10 mouse cellular contexts compared by ENCODE assay signal in genomic region chr11:109440641-109441040, GRCm38 (mm10). TPM values are rescaled to one million over a fixed set of nuclear protein-coding genes. Genes with fewer than 3 reads are reported as not detected.
A peak's percentile ranks its signal among the peaks of the same experiment; 100 is the strongest.
DNase-seq lines count a peak whose midpoint lies in the region; ATAC-seq and TF ChIP-seq lines count a peak whose summit lies in the region.
"Had no signal": no experiment of that assay in that cellular context is flagged by ENCODE, and none has a peak within 500 bp of the region (broad histone marks: within the 10 kb centered on the region; RNA-seq: fewer than 3 reads in every experiment).

No protein-coding gene starts in this region.

- TF ChIP-seq CTCF in G1E (IDR thresholded peaks at IDR 0.05; ENCODE audit: low read depth, low read length) = no peak

- DNase-seq in heart, adult 18-20 months = no peak
- no peak for DNase-seq in G1E (ENCODE audit: low spot score)
- no peak for DNase-seq in Muller cell, postnatal 12 days (ENCODE audit: inconsistent ontology term)
- no peak for DNase-seq in urinary bladder, adult 2 months (ENCODE audit: low spot score)
- DNase-seq in layer of hippocampus, adult 18-20 months (ENCODE audit: low spot score in 2 of 2) = no peak

- peaks cover 19% of the 10 kb centered on the region for H3K4me1 ChIP-seq in heart, embryonic 15.5 days (replicated peaks)
- peaks cover 73% of the 10 kb centered on the region for H3K4me1 ChIP-seq in G1E (ENCODE audit: insufficient read depth, low read depth, low read length)
- H3K4me1 ChIP-seq in hindbrain, embryonic 15.5 days (replicated peaks) = peaks cover 8% of the 10 kb centered on the region
- peaks cover 13% of the 10 kb centered on the region for H3K4me1 ChIP-seq in midbrain, embryonic 13.5 days (replicated peaks)

- no peak overlapping the region for H3K27ac ChIP-seq in heart, embryonic 15.5 days
- H3K27ac ChIP-seq in hindbrain, embryonic 15.5 days (replicated peaks) = no peak overlapping the region
- no peak overlapping the region for H3K27ac ChIP-seq in midbrain, embryonic 13.5 days

- peak overlapping the region; percentile 69 for H3K4me3 ChIP-seq in heart, embryonic 15.5 days
- peak overlapping the region; percentile 81 for H3K4me3 ChIP-seq in G1E (ENCODE audit: low read depth, low read length)
- H3K4me3 ChIP-seq in hindbrain, embryonic 15.5 days = no peak overlapping the region
- no peak overlapping the region for H3K4me3 ChIP-seq in midbrain, embryonic 13.5 days (replicated peaks)

- H3K4me2 ChIP-seq in heart, embryonic 15.5 days = peak overlapping the region; percentile 95
- H3K4me2 ChIP-seq in hindbrain, embryonic 15.5 days = peak overlapping the region; percentile 85
- H3K4me2 ChIP-seq in midbrain, embryonic 13.5 days (replicated peaks) = peak overlapping the region; percentile 65

- ATAC-seq in heart, embryonic 15.5 days (replicated peaks; ENCODE audit: insufficient number of reproducible peaks, insufficient read depth, low FRiP score, low read depth) = no peak
- ATAC-seq in G1E (ENCODE audit: extremely low read depth, insufficient number of reproducible peaks, low FRiP score, poor library complexity, severe bottlenecking) = no peak
- ATAC-seq in hindbrain, embryonic 15.5 days (ENCODE audit: low FRiP score, low read depth) = no peak
- ATAC-seq in midbrain, embryonic 13.5 days = no peak
- ATAC-seq: Patski had no signal

- H3K36me3 ChIP-seq in heart, embryonic 15.5 days = peaks cover 13% of the 10 kb centered on the region; the same call in 1 of the 2 replicates
- H3K36me3 ChIP-seq in G1E (replicated peaks) = peaks cover 29% of the 10 kb centered on the region
- peaks cover 21% of the 10 kb centered on the region for H3K36me3 ChIP-seq in hindbrain, embryonic 15.5 days
- peaks cover 23% of the 10 kb centered on the region for H3K36me3 ChIP-seq in midbrain, embryonic 13.5 days

- no peaks in the 10 kb centered on the region for H3K27me3 ChIP-seq in heart, embryonic 15.5 days
- H3K27me3 ChIP-seq in G1E (ENCODE audit: insufficient read depth, low read length) = no peaks in the 10 kb centered on the region
- H3K27me3 ChIP-seq in hindbrain, embryonic 15.5 days = no peaks in the 10 kb centered on the region
- no peaks in the 10 kb centered on the region for H3K27me3 ChIP-seq in midbrain, embryonic 13.5 days
- H3K27me3 ChIP-seq: Patski had no signal

- 59% methylated on average over 4 of the region's 4 CpGs for WGBS in heart, embryonic 15.5 days
- WGBS in hindbrain, embryonic 15.5 days = 57% methylated on average over 4 of the region's 4 CpGs
- WGBS in midbrain, embryonic 13.5 days = 62% methylated on average over 4 of the region's 4 CpGs

- H3K9me3 ChIP-seq in heart, embryonic 15.5 days (replicated peaks) = no peaks in the 10 kb centered on the region
- no peaks in the 10 kb centered on the region for H3K9me3 ChIP-seq in G1E (replicated peaks)
- no peaks in the 10 kb centered on the region for H3K9me3 ChIP-seq in hindbrain, embryonic 15.5 days
- H3K9me3 ChIP-seq in midbrain, embryonic 13.5 days = no peaks in the 10 kb centered on the region

- H3K9ac ChIP-seq in heart, embryonic 15.5 days = 0 out of 2 replicates have a peak overlapping the region, but pooled peaks have one; percentile 73
- no peak overlapping the region for H3K9ac ChIP-seq in hindbrain, embryonic 15.5 days
- H3K9ac ChIP-seq in midbrain, embryonic 13.5 days (replicated peaks) = no peak overlapping the region

RNA-seq across cellular contexts. Expression of gene Amz2, which starts 14.9 kb away (rescaled TPM):
- 33.0 and 36.2 TPM in 2 replicates for polyA plus RNA-seq in heart, embryonic 15.5 days (2015; fragmentation: Nextera tagmentation; extraction: Ambion mirVana)
- 10 to 100 TPM; 51.9 to 53.8 TPM for total RNA-seq in heart, adult 18-20 months (2021)
- total RNA-seq in G1E (2014; fragmentation: Nextera tagmentation) = 106 and 127 TPM in 2 replicates
- total RNA-seq in G1E (2017) = 94.9 and 114 TPM in 2 replicates
- polyA plus RNA-seq in G1E (2012) = 9.8 and 17.3 TPM in 2 replicates
- polyA plus RNA-seq in hindbrain, embryonic 15.5 days (2015; fragmentation: Nextera tagmentation; extraction: Ambion mirVana) = 52.8 and 54.2 TPM in 2 replicates
- polyA plus RNA-seq in midbrain, embryonic 13.5 days (2015; fragmentation: Nextera tagmentation; extraction: Ambion mirVana) = 53.1 and 53.5 TPM in 2 replicates
- polyA plus RNA-seq in urinary bladder, adult 2 months (2012; rRNA removed) = 46.3 and 47.4 TPM in 2 replicates
- 10 to 100 TPM; 56.2 to 56.7 TPM for total RNA-seq in layer of hippocampus, adult 18-20 months (2021)

RNA-seq across cellular contexts. Expression of gene 9930022D16Rik, which starts 26.9 kb away (rescaled TPM):
- polyA plus RNA-seq in heart, embryonic 15.5 days (2015; fragmentation: Nextera tagmentation; extraction: Ambion mirVana) = 0.05 TPM in 1 of 2 replicates, not detected in the other
- not detected for total RNA-seq in heart, adult 18-20 months (2021)
- 0.63 TPM in 1 of 2 replicates, not detected in the other for total RNA-seq in G1E (2014; fragmentation: Nextera tagmentation)
- total RNA-seq in G1E (2017) = 0.44 and 0.52 TPM in 2 replicates
- polyA plus RNA-seq in G1E (2012) = not detected in 2 replicates
- polyA plus RNA-seq in hindbrain, embryonic 15.5 days (2015; fragmentation: Nextera tagmentation; extraction: Ambion mirVana) = not detected in 2 replicates
- not detected in 2 replicates for polyA plus RNA-seq in midbrain, embryonic 13.5 days (2015; fragmentation: Nextera tagmentation; extraction: Ambion mirVana)
- polyA plus RNA-seq in urinary bladder, adult 2 months (2012; rRNA removed) = not detected in 2 replicates
- total RNA-seq in layer of hippocampus, adult 18-20 months (2021) = not detected
- total RNA-seq: common myeloid progenitor, adult 5-6 weeks had no signal
- polyA plus RNA-seq: Patski had no signal

RNA-seq across cellular contexts. Expression of gene Arsg, which starts 32.5 kb away (rescaled TPM):
- polyA plus RNA-seq in heart, embryonic 15.5 days (2015; fragmentation: Nextera tagmentation; extraction: Ambion mirVana) = 2.7 and 3.6 TPM in 2 replicates
- total RNA-seq in heart, adult 18-20 months (2021) = 1 to 10 TPM; 1.4 to 2.1 TPM
- total RNA-seq in G1E (2014; fragmentation: Nextera tagmentation) (6.1 and 8.8 TPM in 2 replicates), G1E (2017) (2.0 and 3.3 TPM in 2 replicates)
- polyA plus RNA-seq in G1E (2012) = 0.58 and 1.0 TPM in 2 replicates
- polyA plus RNA-seq in hindbrain, embryonic 15.5 days (2015; fragmentation: Nextera tagmentation; extraction: Ambion mirVana) = 5.5 and 7.1 TPM in 2 replicates
- 2.6 and 3.1 TPM in 2 replicates for polyA plus RNA-seq in midbrain, embryonic 13.5 days (2015; fragmentation: Nextera tagmentation; extraction: Ambion mirVana)
- 6.7 and 7.0 TPM in 2 replicates for polyA plus RNA-seq in urinary bladder, adult 2 months (2012; rRNA removed)
- 10 to 100 TPM; 15.1 to 17.4 TPM for total RNA-seq in layer of hippocampus, adult 18-20 months (2021)

RNA-seq across cellular contexts. Expression of gene Slc16a6, which starts 32.8 kb away (rescaled TPM):
- 6.0 and 7.4 TPM in 2 replicates for polyA plus RNA-seq in heart, embryonic 15.5 days (2015; fragmentation: Nextera tagmentation; extraction: Ambion mirVana)
- 1 to 10 TPM; 7.3 to 9.2 TPM for total RNA-seq in heart, adult 18-20 months (2021)
- total RNA-seq in G1E (2014; fragmentation: Nextera tagmentation) = 95.0 and 101 TPM in 2 replicates
- total RNA-seq in G1E (2017) = 18.9 and 20.4 TPM in 2 replicates
- polyA plus RNA-seq in G1E (2012) = 32.4 and 37.1 TPM in 2 replicates
- 5.6 and 5.8 TPM in 2 replicates for polyA plus RNA-seq in hindbrain, embryonic 15.5 days (2015; fragmentation: Nextera tagmentation; extraction: Ambion mirVana)
- 3.1 and 4.4 TPM in 2 replicates for polyA plus RNA-seq in midbrain, embryonic 13.5 days (2015; fragmentation: Nextera tagmentation; extraction: Ambion mirVana)
- 1.2 and 2.4 TPM in 2 replicates for polyA plus RNA-seq in urinary bladder, adult 2 months (2012; rRNA removed)
- total RNA-seq in layer of hippocampus, adult 18-20 months (2021) = 1 to 10 TPM; 5.9 to 6.1 TPM

Comparison
In these comparisons a context has a peak if more than half of its experiments do, and no peak if none do; other contexts are left out.
1. H3K4me3 ChIP-seq: peak in heart, embryonic 15.5 days (single experiment) and G1E (single experiment); none in hindbrain, embryonic 15.5 days (single experiment) and midbrain, embryonic 13.5 days (single experiment).
2. Peak in every context shown above with its lines, with median percentiles within 50 percentile points of each other: H3K4me2 ChIP-seq.